Mouse (Mus musculus): ENCODE measurements around the gene Cyth2. TPM values are rescaled to one million over a fixed set of nuclear protein-coding genes. Genes with fewer than 3 reads are reported as not detected.
A peak's percentile ranks its signal among the peaks of the same experiment; 100 is the strongest.

Gene Cyth2
- polyA plus RNA-seq, 1 experiment from 2014 or later: 243 TPM

DNA sequence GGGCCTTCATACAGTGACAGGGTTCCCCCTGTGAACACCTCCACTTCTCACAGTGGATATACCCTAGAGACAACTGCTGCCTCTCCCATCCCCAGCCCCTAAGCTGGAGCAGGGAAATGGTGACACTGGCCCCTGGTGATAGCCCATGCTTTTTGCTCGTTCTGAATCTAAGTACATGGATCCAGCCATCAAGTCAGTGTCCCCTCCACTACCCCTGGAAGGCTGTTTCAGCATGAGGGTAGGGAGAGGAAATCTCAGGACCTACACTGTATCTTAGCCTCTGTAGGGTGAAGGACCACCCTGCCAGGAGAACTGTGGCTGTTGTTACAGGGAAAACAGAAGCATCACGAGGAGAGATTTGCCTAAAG, 1.6 kb upstream of the Cyth2 start:
- no peak overlapping the region for H3K4me2 ChIP-seq (ENCODE audit: low read length)
- no peaks in the 10 kb centered on the region for H3K27me3 ChIP-seq (replicated peaks; ENCODE audit: control insufficient read depth, insufficient read depth, low read length)
- H3K4me1 ChIP-seq (ENCODE audit: control insufficient read depth, insufficient read depth, low read depth, low read length): peaks cover 25% of the 10 kb centered on the region
- H3K27ac ChIP-seq (ENCODE audit: low read depth, low read length): peak overlapping the region; percentile 72; the same call in 1 of the 2 replicates
- no peak for ATAC-seq
- no peak overlapping the region for H3K4me3 ChIP-seq (ENCODE audit: low read length)
- H3K36me3 ChIP-seq (ENCODE audit: control insufficient read depth, insufficient read depth, low read length): peaks cover 17% of the 10 kb centered on the region
- WGBS: 44% methylated on average over 2 of the region's 2 CpGs
- H3K9me3 ChIP-seq (ENCODE audit: control insufficient read depth, low read length): no peaks in the 10 kb centered on the region
- H3K9ac ChIP-seq (ENCODE audit: low read depth, low read length): no peak overlapping the region

DNA sequence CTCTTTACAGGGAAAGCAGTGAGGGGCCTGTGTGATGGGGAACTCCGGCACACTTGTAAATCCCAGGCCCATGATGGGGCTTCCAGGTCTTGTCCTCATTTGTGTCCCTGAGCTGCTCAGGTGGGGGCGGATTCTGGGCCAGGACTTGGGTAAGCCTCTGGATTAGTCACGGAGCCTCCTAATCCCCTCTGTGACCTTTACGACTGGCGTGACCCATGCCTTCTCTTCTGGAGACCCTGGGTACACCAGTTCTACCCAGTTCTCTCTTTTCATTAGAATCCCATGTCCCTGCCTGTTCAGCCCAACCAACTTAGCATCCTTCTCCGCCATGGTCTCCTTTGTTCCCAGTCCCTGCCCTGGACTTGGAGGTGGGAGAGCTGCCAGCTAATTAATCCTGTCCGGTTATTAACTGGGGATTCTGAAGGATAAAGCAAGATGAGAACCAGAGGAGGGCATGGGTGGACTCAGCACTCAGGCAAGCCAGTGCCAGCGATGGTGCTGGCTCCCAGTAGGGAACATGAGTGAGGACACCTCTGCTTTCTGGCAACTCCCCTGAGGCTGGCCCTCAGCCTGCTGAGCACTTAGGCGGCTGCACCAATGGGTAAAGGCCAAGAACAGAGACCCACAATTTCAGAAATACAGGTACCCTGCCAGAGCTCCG, 1.1 kb upstream of the Cyth2 start:
- no peaks in the 10 kb centered on the region for H3K9me3 ChIP-seq (ENCODE audit: control insufficient read depth, low read length)
- no peaks in the 10 kb centered on the region for H3K27me3 ChIP-seq (replicated peaks; ENCODE audit: control insufficient read depth, insufficient read depth, low read length)
- H3K9ac ChIP-seq (ENCODE audit: low read depth, low read length): peak overlapping the region; percentile 35
- peak overlapping the region; percentile 72 for H3K27ac ChIP-seq (ENCODE audit: low read depth, low read length)
- 37% methylated on average over 10 of the region's 10 CpGs for WGBS
- H3K4me2 ChIP-seq (ENCODE audit: low read length): peak overlapping the region; percentile 61
- ATAC-seq: no peak
- H3K4me1 ChIP-seq (ENCODE audit: control insufficient read depth, insufficient read depth, low read depth, low read length): peaks cover 25% of the 10 kb centered on the region
- H3K4me3 ChIP-seq (ENCODE audit: low read length): peak overlapping the region; percentile 40; the same call in 1 of the 2 replicates
- H3K36me3 ChIP-seq (ENCODE audit: control insufficient read depth, insufficient read depth, low read length): peaks cover 22% of the 10 kb centered on the region

DNA sequence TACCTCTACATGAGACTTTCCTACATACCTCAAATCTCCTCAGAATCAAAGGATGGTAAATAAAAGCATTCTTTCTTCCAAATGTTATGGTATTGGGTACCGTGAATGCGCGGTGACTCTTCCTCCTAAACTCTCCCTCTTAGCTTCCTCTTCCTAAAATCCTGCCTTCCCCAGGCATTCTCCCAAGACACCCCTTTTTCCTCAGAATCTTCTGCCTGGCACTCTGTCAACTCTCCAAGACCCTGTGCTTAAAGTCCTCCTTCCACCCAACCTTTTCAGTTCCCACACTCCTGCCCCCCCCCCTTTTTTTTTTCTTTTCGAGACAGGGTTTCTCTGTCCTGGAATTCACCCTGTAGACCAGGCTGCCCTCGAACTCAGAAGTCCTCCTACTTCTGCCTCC, 460 bp upstream of the Cyth2 start:
- H3K36me3 ChIP-seq (ENCODE audit: control insufficient read depth, insufficient read depth, low read length): peaks cover 28% of the 10 kb centered on the region
- H3K4me1 ChIP-seq (ENCODE audit: control insufficient read depth, insufficient read depth, low read depth, low read length): peaks cover 25% of the 10 kb centered on the region
- H3K9ac ChIP-seq (ENCODE audit: low read depth, low read length): peak overlapping the region; percentile 33; the same call in 1 of the 2 replicates
- peak overlapping the region; percentile 72 for H3K27ac ChIP-seq (ENCODE audit: low read depth, low read length)
- H3K27me3 ChIP-seq (replicated peaks; ENCODE audit: control insufficient read depth, insufficient read depth, low read length): no peaks in the 10 kb centered on the region
- ATAC-seq: no peak
- peak overlapping the region; percentile 40 for H3K4me3 ChIP-seq (ENCODE audit: low read length)
- 1% methylated on average over 5 of the region's 5 CpGs for WGBS
- H3K4me2 ChIP-seq (ENCODE audit: low read length): peak overlapping the region; percentile 61
- no peaks in the 10 kb centered on the region for H3K9me3 ChIP-seq (ENCODE audit: control insufficient read depth, low read length)

DNA sequence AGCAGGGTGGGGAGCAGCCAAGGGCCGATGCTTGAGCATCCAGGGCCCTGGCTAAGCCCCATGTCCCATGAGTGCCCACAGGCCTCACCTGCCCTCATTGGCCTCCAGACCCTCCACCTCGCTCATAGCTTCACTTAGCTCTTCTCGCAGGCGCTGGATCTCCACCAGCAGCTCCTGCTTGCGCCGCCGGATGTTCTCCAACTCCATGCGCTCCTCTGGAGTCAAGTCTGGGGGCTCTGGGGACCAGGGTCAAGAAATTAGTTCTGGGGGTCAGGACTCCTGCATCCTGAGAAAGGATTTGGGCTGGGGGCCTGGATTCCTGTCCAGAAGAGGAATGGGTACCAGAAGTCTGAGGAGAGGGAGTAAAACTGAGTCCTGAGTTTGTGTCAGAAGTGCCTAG, 1.5 kb downstream of the Cyth2 start:
- Histone ChIP-seq H3K4me3 (ENCODE audit: low read length) (peak overlapping the region; percentile 98), H3K9me3 (ENCODE audit: control insufficient read depth, low read length) (no peaks in the 10 kb centered on the region), H3K27ac (ENCODE audit: low read depth, low read length) (peak overlapping the region; percentile 100; the same call in 1 of the 2 replicates), H3K9ac (ENCODE audit: low read depth, low read length) (peak overlapping the region; percentile 100), H3K4me1 (ENCODE audit: control insufficient read depth, insufficient read depth, low read depth, low read length) (peaks cover 25% of the 10 kb centered on the region), H3K4me2 (ENCODE audit: low read length) (peak overlapping the region; percentile 77), H3K27me3 (replicated peaks; ENCODE audit: control insufficient read depth, insufficient read depth, low read length) (no peaks in the 10 kb centered on the region), H3K36me3 (ENCODE audit: control insufficient read depth, insufficient read depth, low read length) (peaks cover 46% of the 10 kb centered on the region)
- no peak for ATAC-seq
- WGBS: 82% methylated on average over 8 of the region's 8 CpGs

DNA sequence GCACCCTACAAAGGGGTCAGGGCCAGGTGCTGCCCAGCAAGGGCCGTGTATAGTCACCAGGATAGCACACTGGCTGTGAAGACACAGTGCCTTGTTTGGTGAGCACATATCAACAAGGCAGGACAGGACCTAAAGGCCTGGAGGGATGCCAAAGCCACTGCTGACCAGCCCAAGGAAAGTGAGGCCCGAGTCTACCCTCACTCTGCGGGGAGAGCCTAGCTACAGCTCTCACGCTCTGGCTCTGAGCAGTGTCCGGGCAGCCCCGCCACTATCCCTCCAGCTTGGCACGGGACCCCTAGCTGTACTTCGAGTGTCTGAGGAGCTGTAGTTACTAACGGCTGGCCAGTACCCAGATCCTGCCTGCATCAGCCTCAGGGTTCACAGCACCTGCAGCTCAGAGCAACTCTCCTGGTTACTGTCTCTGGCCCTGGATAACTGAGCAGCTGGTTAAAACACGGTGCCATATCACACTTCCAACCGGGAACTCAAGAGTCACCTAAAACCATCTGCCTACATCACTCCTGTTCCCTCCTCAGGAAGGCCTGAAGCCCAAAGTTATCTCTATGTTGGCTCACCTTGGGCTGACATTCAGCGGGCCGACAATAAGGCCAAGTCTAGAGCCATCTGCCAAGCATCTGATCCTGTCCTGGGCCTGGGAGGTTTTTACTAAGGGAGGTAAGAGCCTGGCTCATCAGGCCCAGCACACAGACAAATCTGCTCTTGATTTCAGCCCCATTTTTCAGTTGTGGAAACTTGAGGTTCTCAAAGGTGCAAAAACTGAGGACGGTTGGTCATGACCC, 4.9 kb downstream of the Cyth2 start:
- H3K4me3 ChIP-seq (ENCODE audit: low read length): no peak overlapping the region
- ATAC-seq: no peak
- no peak overlapping the region for H3K27ac ChIP-seq (ENCODE audit: low read depth, low read length)
- no peaks in the 10 kb centered on the region for H3K27me3 ChIP-seq (replicated peaks; ENCODE audit: control insufficient read depth, insufficient read depth, low read length)
- no peaks in the 10 kb centered on the region for H3K9me3 ChIP-seq (ENCODE audit: control insufficient read depth, low read length)
- peaks cover 60% of the 10 kb centered on the region for H3K36me3 ChIP-seq (ENCODE audit: control insufficient read depth, insufficient read depth, low read length)
- H3K4me2 ChIP-seq (ENCODE audit: low read length): no peak overlapping the region
- H3K9ac ChIP-seq (ENCODE audit: low read depth, low read length): no peak overlapping the region
- peaks cover 12% of the 10 kb centered on the region for H3K4me1 ChIP-seq (ENCODE audit: control insufficient read depth, insufficient read depth, low read depth, low read length)
- WGBS: 75% methylated on average over 14 of the region's 14 CpGs

DNA sequence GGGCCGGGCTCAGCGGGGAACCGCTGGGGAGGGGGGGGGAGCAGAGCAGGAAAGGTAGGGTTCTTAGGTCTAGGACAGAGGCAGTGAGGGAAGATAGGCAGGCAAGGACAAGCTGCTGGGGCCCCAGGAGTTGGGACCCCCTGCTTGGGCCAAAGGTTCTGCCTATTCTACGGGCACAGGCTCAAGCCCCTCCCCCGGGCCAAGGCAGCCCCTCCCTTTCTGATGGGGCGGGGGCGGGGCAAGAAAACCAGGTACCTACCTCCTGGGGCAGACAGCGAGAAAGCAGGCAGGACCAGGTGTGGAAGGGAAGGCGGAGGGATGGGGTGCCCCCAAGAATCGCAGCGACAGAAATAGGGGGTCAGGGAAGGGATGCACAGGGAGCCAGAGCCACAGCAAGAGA, 5.9 kb downstream of the Cyth2 start:
- Histone ChIP-seq H3K4me1 (ENCODE audit: control insufficient read depth, insufficient read depth, low read depth, low read length) (peaks cover 12% of the 10 kb centered on the region), H3K27ac (ENCODE audit: low read depth, low read length) (no peak overlapping the region; the same call in 1 of the 2 replicates), H3K27me3 (replicated peaks; ENCODE audit: control insufficient read depth, insufficient read depth, low read length) (no peaks in the 10 kb centered on the region), H3K36me3 (ENCODE audit: control insufficient read depth, insufficient read depth, low read length) (peaks cover 60% of the 10 kb centered on the region), H3K4me3 (ENCODE audit: low read length) (no peak overlapping the region), H3K9ac (ENCODE audit: low read depth, low read length) (no peak overlapping the region), H3K9me3 (ENCODE audit: control insufficient read depth, low read length) (no peaks in the 10 kb centered on the region), H3K4me2 (ENCODE audit: low read length) (no peak overlapping the region)
- ATAC-seq: no peak
- WGBS: 41% methylated on average over 11 of the region's 11 CpGs

DNA sequence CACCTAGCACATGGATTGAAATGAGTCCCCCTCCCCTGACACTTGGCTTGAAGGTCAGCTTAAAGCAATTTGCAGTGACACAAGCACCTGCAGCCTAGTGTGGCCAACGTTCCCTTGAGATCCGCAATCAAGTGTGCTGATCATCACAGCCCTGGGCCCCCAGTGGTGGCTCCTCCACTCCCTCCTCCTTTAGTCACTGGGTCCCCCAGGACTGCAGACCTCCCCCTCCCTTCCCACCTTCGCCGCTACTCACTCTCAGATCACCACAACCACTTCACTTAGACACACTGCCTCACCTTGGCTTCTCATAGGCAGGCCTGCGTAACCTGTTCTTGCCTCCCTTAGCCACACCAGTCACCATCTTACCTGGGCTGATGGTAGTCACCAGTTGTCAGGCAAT, 8.4 kb downstream of the Cyth2 start:
- Histone ChIP-seq H3K9ac (ENCODE audit: low read depth, low read length) (no peak overlapping the region), H3K4me1 (ENCODE audit: control insufficient read depth, insufficient read depth, low read depth, low read length) (no peaks in the 10 kb centered on the region), H3K4me2 (ENCODE audit: low read length) (no peak overlapping the region), H3K27ac (ENCODE audit: low read depth, low read length) (0 out of 2 replicates have a peak overlapping the region, but pooled peaks have one; percentile 19), H3K27me3 (replicated peaks; ENCODE audit: control insufficient read depth, insufficient read depth, low read length) (no peaks in the 10 kb centered on the region), H3K4me3 (ENCODE audit: low read length) (no peak overlapping the region), H3K9me3 (ENCODE audit: control insufficient read depth, low read length) (no peaks in the 10 kb centered on the region), H3K36me3 (ENCODE audit: control insufficient read depth, insufficient read depth, low read length) (peaks cover 53% of the 10 kb centered on the region)
- WGBS: 55% methylated on average over 5 of the region's 5 CpGs
- ATAC-seq: no peak

DNA sequence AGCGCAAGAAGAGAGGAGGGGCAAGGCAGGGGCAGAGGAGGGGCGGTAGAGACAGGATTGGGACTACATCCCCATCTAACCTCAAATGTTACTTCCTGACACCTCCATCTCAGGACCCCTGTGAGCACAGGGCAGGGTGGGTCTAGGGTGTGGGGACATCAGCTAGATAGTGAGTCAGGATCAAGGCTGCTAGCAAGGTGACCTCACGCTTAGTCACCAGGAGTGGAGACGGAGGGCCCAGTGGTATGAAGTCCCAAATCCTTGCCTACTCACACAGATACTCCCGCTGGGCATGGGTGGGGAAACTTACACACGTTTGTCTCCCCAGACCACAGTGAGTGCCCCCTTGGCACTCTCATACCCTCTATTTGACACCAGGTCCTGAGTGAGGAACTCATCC, 11.8 kb downstream of the Cyth2 start:
- no peak for ATAC-seq
- peaks cover 13% of the 10 kb centered on the region for H3K4me1 ChIP-seq (ENCODE audit: control insufficient read depth, insufficient read depth, low read depth, low read length)
- no peak overlapping the region for H3K27ac ChIP-seq (ENCODE audit: low read depth, low read length)
- WGBS: 94% methylated on average over 6 of the region's 6 CpGs
- H3K9ac ChIP-seq (ENCODE audit: low read depth, low read length): no peak overlapping the region
- peaks cover 29% of the 10 kb centered on the region for H3K36me3 ChIP-seq (ENCODE audit: control insufficient read depth, insufficient read depth, low read length)
- H3K4me3 ChIP-seq (ENCODE audit: low read length): no peak overlapping the region
- no peak overlapping the region for H3K4me2 ChIP-seq (ENCODE audit: low read length)
- no peaks in the 10 kb centered on the region for H3K27me3 ChIP-seq (replicated peaks; ENCODE audit: control insufficient read depth, insufficient read depth, low read length)
- no peaks in the 10 kb centered on the region for H3K9me3 ChIP-seq (ENCODE audit: control insufficient read depth, low read length)

DNA sequence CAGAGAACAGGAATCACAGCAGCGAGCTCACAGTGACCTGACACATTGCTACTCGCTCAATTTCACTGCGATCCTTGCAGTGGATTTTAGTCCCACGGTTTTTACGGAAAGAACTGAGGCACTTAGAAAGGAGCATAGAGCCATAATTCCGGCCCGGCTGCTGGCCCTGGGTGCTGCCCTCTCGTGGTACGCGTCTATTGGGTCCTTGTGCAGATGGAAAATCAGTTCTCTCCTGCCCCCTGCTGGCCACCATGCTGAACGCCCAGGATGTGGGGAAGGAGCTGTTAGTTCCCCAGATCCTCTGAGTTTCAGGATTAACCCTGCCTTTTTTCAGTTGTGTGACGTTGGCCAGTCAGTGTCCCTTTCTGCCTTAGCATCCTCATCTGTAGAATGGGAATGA, 13.0 kb downstream of the Cyth2 start:
- ATAC-seq: peak; percentile 56
- Histone ChIP-seq H3K9ac (ENCODE audit: low read depth, low read length) (no peak overlapping the region), H3K27me3 (replicated peaks; ENCODE audit: control insufficient read depth, insufficient read depth, low read length) (no peaks in the 10 kb centered on the region), H3K27ac (ENCODE audit: low read depth, low read length) (no peak overlapping the region), H3K4me3 (ENCODE audit: low read length) (no peak overlapping the region), H3K9me3 (ENCODE audit: control insufficient read depth, low read length) (no peaks in the 10 kb centered on the region), H3K4me2 (ENCODE audit: low read length) (no peak overlapping the region; the same call in 1 of the 2 replicates), H3K36me3 (ENCODE audit: control insufficient read depth, insufficient read depth, low read length) (peaks cover 22% of the 10 kb centered on the region), H3K4me1 (ENCODE audit: control insufficient read depth, insufficient read depth, low read depth, low read length) (peaks cover 20% of the 10 kb centered on the region)
- 3% methylated on average over 12 of the region's 12 CpGs for WGBS

Measured in hindbrain, embryonic 16.5 days (tissue).